Mouse (Mus musculus) liver, postnatal 0 days (tissue): ENCODE measurements around the gene Itgb5.

Source experiments
- CTCF ChIP-seq: sonication (generic); IDR thresholded peaks from 2 replicates; pipeline ENCODE4 v1.5.1; 2016; ENCODE audit warnings: antibody characterized with exemption, low read depth
- EP300 ChIP-seq: IDR thresholded peaks from 2 replicates; pipeline ENCODE4 v1.6.1; 2016; ENCODE audit warnings: antibody characterized with exemption, low read depth, mild to moderate bottlenecking

- no peak for TF ChIP-seq EP300
- peak; percentile 88 for TF ChIP-seq CTCF
Measured at GRCm38 (mm10) chr16:33820269-33821178, 8.9 kb upstream of the Itgb5 start.
